Mouse (Mus musculus) megakaryocyte, adult 5-6 weeks (primary cell): ENCODE results near the gene Arhgap35. TPM values are rescaled to one million over a fixed set of nuclear protein-coding genes. Genes with fewer than 3 reads are reported as not detected.
"Not testable (repeated sequence)": the region's sequence is repeated elsewhere in the genome, so short reads cannot be mapped to it uniquely, and the experiment has no call there.

Experiments
- ATAC-seq: 2 replicates; pipeline ENCODE4 v1.8.0; 2016; ENCODE audit warnings: mild to moderate bottlenecking, inconsistent platforms; ENCODE audit not compliant: poor library complexity, severe bottlenecking
- total RNA-seq, 2 experiments: library from RNA; stranded (forward) in 1 of 2; stranded (reverse) in 1 of 2; fragments of 153-499, 151-499 nt in 1 of 2; fragments of 221-1000, 200-1000 nt in 1 of 2; gene quantifications; 2 replicates each; pipeline versions ENCODE4 v1.2.3 to v1.2.4; 2015 to 2017

Gene Arhgap35
- total RNA-seq (2015) (3.9 and 4.1 TPM in 2 replicates), total RNA-seq (2017) (2.6 and 4.1 TPM in 2 replicates)

DNA sequence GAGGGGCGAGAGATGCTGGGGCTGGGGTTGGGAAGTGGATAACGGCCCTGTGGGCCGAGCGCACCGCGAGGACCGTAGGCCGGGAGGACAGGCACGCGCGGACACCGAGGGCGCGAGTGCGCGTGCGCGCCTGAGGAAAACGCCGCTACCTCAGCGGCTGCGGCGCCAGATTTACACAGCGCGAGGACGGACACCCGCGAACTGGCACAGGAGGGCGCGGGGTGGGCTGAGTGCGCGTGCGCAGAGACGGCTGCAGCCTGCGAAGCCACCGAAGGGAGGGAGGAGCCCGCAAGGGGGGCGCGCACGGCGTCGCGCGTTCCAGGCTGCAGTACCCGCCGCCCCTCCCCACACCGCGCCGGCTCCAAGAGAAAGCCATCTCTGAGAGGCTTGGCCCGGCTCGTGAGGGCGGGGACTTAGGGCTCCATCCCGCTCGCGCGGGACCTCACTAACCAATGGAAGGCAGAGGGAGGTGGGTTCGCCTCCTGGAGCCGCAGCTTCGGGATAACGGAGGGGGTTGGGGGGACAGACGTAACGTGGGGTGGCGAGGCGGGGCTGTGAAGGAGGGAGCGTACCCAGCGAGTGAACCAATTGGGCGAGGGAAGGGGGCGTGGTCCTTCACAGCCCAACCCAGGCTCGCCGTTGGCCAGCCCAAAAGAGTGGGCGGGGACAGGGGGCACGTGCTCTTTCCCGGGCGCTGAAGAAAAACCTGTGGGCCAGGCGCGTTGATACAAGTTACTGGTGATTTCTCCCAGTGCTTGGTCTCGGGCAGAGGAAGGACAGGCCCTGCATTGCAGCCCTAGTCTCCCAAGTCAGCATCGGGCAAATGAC, at the start of gene Arhgap35:
TSS of gene Arhgap35 (minus strand) at position 106 of the 828 bp plus-strand sequence.
- peak; percentile 89 for ATAC-seq

DNA sequence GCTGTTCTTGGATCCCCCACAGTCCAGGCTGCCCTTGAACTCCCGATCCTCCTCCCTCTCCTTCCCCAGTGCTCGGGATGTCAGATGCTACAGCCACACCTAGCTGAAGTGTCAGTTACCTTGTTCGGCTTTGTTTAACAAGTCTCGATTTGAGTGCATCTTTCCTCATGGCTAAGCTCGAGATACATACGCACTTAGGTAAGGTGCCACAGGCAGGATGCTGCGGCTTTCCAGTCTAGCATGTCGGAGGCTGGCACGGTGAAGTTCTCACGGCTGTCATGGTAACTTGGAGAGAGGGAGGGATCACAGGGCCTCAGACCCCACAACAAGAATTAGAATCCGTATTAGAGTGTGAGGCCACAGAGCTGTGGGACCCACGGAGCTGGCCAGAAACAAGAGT, 29.5 kb upstream of the Arhgap35 start:
- no peak for ATAC-seq

DNA sequence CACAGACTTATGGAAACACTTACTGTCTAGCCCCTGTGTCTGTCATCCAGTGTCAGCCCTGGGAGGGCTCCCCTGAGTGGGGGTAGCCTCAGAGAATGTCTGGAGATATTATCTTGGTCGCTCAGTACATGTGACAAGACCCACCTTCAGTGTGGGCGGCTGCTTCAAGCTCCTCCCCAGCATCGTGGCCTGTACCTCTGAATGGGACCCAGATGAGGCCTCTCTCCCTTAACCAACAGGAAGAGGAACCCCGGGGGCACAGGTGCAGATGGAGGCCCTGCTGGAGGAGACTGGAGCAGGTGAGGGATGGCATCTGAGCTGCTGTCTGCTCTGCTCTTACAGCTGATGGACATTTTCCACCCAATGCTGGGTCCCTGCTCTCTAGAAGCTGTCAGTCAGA, 28.3 kb upstream of the Arhgap35 start:
- ATAC-seq, result not testable (repeated sequence)

DNA sequence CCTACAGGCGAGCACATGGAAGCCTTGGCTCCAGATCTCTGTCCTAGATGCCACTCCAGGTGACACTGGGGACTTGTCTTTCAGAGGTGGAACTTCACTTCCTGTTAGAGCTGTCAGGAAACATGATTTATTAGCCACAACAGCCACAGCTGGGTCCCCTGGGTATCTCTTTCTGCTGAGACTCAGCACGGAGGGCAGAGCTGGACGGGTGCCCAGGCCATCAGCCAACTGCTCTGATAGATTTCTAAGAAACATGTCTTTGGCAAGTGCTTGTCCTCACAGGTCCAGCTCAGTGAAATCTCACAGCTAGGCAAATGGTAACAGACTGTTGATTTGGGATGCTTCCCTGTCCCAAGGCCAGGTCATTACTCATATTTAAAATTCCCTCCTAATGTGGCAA, 24.2 kb upstream of the Arhgap35 start:
- no peak for ATAC-seq

DNA sequence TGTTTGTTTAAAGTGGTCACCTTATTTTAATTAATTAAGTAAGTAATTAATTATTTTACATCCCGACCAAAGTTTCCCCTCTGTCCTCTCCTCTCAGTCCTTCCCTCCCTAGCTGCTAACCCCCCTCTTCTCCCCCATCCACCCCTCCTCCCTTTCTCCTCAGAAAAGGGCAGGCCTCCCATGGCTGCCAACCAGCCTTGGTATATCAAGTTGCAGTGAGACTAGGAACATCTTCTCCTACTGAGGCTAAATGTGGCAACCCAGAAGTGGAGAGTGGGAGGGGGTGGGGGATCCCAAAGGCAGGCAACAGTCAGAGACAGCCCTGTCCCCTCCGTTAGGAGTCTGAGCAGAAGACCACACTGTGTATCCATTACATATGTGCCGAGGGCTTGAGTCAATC, 20.3 kb upstream of the Arhgap35 start:
- ATAC-seq, result no peak

DNA sequence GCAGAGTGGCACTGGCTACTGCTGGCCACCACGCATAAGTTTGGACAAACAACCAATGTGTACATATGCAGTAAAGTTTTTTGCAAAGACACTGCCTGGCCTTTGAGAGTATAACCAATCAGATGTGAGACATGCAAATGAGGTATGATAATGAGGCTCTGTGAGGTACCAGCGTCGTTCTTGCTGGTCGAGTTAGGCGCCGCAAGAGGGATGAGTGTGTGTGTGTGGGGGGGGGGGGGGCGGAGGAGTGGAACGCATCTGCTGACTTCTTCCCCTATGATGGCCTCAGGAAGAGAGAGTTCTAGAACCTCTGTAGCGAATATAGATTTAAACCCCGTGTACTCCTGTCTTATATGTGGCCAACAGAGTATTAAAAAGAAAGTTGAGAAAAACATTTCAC, 19.1 kb upstream of the Arhgap35 start:
- ATAC-seq, result not testable (repeated sequence)

DNA sequence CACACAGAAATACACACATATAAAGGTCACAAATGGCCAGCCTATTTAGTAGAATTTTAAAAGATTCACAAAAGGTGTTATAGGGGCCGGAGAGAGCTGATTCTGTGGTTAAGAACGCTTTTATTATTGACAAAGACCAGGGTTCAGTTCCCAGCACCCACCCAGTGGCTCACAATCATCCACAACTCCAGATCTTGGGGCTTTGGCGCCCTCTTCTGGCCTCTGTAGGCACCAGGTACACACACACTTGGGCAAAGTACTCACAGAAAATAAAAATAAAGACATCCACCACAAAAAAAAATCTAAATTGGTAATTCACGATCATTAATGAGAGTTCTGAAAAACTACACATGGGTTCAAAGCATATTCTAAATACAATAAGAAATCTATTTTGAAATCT, 17.1 kb upstream of the Arhgap35 start:
- ATAC-seq, result no peak

DNA sequence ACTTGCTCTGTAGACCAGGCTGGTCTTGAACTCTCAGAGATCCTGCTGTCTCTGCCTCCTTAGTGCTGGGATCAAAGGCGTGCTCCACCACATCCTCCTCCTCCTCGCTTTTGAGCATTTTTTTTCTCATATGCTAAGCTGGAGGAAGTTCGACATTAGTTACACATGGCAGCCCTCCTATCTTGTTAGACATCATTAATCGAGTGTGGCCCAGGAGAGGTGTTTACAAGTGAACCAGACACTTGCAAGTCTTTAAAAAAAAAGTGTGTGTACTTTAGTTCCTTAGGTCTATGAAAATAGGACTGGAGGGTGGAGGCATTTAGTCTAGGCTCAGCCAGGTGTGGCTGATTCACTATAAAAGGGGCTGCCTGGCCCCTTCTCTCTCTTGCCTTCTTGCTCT, 16.2 kb upstream of the Arhgap35 start:
- ATAC-seq, result no peak

DNA sequence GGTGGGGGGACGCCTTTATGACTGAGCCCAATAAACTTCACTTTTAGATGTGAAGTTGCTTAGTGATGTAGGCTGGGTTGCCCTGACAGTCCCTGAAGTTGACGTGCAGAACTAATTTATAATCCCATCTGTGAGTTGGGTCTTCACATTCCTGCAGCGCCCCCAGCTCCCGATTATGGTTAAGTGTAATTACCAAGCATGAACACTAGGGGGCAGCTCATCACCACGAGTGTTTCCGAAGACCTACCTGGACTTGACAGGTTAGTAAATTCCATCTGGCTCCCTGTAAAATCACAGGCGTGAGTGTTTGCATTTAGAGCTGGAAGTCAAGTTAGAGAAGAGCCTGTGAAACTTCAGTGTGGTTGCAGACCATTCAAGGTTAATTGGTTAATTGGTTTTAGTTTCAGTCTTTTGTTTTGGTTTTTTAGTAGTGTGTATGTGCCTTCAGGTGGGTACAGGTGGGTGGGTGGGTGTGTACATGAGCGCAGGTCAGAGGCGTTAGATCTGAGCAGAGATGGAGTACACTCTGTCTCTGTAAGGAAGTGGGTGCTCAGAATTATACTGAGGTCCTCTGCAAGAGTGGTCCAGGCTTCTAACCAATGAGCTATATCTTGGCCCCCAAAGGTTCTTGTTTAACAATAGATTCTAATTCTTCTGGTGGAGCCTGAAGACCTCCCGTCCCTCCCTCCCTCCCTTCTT, 15.0 kb upstream of the Arhgap35 start:
- 0 out of 2 replicates have a peak, but pooled peaks have one; percentile 43 for ATAC-seq

DNA sequence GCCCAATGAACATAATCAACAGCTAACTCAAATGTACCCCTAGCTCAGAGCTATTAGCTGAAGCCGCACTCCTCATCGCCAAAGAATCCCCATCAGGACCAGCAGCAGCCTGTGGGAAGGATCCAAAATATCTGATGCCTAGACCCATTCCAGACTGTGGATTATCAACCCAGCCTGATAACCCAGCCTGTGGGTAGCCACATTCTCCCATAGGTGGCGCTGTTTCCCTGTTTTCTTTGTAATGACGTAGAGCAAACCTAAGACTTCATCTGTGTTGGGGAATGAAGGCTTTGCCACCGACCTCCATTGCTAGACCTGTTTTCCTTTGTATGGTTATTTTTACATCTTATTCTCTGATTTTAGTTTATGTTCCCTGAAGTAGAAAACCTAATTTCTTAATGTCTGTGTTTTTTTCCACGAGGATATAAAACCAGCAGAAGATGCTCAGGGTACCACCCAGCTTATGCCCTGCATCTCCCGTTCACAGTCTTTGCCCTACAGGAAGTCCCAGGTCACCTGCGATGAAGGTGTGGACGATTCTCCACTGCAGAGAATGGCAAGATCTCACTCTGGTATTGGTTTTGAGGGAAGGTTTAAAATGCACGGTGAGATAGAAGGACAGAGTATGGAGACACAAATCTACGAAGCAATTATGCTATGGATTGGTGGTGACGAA, 13.4 kb upstream of the Arhgap35 start:
- peak; percentile 73 for ATAC-seq

DNA sequence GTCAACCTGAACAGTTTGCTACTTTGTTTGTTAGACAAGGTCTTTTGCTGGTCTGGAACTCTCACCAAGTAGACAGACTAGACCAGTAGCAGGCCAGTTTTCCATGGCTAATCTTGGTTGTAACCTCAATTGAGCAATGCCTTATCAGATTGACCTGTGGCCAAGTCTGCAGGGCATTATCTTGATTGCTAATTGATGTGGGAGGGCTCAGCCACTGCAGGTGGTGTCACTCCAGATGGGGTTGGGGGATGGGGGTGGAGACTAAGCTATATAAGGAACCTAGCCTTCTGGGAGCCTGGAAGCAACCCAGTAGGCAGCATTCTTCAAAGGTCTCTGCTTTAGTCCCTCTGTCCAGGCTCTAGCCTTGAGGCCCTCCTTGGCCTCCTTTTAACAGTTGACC, 8.9 kb upstream of the Arhgap35 start:
- peak; percentile 24; the same call in 1 of the 2 replicates for ATAC-seq

DNA sequence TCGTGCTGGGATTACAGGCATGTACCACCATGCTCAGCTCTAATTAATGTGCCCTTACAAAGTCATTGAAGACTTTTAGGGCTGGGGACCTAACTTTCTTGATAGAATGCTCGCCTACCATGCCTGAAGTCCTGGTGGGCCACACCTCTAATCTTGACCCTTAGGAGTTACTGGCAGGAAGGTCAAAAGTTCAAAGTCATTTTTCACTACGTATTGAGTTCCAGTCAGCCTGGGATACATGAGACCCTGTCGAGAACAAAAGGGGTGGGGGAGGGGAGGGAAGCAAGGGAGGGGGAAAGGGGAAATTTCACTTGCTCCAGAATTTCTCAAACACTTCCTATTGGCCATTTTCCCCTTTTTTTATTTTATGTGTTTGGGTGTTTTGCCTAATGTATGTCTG, 8.3 kb upstream of the Arhgap35 start:
- no peak for ATAC-seq

DNA sequence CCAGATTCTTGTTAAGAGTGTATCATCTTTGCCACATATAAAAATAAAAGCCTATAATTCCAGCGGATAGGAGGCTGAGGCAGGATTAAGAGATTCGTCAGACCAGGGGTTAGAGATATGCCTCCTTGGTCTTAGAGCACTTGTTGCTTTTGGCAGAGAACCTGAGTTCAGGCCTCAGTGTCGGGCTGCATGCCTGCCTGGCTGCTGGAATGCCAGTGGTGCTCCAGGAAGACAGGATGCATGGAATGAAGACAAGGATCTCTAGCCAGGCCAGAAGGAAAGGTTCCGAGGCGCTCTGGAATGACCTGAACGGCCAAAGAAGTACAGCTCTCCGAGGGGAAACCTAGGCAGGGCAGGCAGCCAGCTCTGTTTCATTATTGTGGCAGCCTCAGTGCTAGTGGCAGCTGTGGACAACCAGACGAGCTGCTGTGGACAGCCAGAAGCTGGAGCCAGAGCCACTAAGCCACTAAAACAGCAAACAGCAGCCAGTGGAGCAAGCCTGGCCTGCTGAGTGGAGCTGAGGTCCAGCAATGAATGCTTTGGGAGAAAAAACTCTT, 6.4 kb upstream of the Arhgap35 start:
- ATAC-seq, result no peak

DNA sequence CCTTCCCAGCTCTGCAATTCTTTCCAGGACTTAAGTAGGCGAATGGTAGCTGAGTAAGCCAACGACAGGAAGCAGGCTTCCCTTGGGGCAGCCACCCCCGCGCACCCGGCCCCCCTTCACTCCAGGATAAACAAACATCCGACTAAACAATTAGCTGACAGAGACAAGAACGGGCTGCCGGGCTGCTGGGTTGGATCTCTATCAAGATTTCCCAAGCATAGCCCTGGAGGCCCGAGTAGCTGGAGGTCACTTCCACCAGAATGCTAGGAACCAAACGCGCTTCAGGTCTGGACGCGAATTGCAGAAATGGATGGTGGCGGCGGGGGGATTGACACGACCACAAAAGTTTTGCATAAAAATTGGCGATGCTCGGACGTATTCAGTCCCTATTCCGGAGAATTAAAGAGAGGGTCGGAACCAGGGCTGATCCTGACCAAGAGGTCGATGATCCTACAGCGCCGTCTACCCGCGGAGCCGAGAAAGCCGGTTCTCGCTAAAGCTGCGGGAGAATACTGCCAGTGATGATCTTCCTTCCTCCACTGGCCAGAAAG, 3.9 kb upstream of the Arhgap35 start:
- 0 out of 2 replicates have a peak, but pooled peaks have one; percentile 16 for ATAC-seq

DNA sequence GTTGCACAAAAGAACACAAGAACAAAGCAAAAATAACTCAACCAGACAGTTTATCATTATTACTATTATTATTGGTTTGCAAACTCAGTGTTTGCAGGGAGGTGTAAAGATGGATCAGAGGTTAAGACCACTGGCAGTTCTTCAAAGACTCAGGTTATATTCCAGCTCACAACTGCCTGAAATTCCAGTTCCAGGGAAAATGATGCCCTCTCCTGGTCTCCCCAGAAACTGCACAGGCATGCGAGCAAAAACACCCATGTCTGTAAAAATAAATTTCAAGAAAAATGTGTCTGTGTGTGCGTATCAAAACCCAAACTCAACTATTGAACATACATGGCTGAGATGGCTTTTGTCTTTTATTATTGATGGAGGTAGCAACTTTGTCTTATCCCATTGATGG, 2.3 kb upstream of the Arhgap35 start:
- ATAC-seq, result no peak

DNA sequence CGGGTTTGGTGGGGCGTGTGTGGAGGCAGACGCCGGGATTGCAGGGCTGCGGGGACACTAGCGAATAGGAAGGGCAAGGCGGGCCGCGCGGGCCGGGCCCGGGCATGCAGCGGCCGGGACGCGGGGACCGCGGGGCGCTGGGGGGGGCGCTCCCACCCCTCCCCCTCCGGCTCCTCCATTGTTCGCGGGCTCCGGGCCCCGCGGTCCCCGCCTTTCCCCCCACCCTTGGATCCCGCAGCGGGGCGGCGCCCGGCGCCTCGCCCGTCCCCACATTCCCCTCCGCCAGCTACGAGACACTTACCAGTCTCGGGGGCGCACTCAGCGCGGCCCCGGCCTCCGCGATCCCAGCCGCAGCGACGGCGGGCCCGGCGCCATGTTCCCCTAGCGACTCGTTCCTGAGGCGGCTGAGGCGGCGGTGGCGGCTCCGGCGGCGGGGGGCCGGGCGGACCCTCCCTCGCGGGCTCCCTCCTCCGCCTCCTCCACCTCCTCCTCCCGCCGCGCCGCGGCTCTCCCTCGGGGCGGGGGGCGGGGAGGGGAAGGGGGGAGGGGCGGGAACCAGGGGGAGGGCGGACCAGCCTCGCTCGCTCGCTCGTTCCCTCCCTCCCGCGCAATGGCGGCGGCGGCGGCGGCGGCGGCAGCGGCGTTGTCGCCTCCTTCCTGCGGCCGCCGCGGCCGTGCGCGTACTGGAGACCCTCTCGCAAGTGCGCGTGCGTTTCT, 464 bp downstream of the Arhgap35 start:
- 0 out of 2 replicates have a peak, but pooled peaks have one; percentile 6 for ATAC-seq

DNA sequence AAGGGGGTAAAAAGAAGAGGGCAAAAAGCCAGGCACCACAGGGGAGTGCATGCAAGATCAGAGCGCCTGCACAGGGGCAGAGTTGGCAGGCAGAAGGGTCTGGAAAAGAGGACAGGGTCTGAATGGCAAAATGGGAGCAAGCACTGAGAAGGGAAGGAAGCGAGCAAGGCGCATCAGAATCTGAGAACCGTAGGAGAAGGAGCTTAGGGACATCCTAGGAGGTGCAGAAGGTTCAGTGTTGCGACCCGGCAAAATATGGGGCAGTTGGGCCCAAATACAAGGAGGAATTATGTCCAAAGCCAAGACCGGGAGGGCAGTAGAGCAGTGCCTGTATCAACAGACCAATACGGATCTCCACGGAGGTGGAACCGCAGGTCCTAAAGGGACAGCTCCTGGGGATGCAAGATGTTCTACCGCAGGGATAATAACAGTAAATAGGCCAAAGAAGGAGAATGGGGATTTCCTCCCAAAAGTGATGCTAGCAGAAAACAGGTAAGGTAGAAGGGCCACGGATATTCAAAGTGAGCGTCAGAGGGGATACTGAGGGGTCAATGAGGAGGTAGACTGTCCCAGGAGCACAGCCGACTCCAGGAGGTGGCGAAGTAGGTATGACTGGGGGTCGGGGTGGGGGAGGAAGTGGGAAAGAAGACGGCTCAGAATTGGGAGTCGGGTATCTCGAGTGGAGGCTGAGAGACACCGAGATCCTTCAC, 1.2 kb downstream of the Arhgap35 start:
- ATAC-seq, result no peak

DNA sequence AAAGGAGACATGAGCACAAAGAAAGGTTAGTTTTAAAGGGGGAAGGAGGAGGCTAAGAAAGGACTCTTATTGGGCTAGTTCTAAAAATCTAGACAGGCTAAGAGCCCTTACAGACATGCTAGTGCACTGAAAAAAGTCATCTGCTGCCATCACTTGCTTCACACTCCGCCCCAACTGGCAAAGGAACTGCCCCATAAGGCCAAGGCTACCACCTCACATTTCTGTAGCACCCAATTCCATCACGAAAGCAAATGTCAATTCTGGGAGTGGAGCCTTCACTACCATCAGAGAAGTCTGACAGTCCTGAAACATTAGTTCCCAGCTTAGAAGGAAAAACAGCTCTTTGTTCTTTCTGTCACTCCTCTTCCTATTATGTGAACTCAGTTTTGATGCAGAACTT, 4.4 kb downstream of the Arhgap35 start:
- ATAC-seq, result no peak

DNA sequence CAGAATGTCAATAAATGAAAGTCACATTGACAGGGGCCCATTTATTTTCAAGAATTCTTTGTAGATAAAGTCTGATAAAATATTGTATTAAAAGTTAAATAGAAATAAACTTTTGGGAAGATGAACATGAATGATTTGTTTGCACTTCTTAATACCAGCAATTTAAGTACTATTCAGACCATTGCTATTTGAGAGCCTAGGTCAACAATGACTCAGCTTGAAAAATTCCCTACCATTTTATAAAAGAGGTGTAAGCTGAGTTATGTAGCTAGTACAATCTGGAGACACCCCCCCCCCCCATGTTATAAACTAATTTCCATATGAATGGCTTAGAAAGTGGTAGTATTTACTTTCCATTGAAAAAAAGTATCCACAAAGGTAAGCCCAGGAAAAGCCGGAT, 5.8 kb downstream of the Arhgap35 start:
- ATAC-seq, result no peak

DNA sequence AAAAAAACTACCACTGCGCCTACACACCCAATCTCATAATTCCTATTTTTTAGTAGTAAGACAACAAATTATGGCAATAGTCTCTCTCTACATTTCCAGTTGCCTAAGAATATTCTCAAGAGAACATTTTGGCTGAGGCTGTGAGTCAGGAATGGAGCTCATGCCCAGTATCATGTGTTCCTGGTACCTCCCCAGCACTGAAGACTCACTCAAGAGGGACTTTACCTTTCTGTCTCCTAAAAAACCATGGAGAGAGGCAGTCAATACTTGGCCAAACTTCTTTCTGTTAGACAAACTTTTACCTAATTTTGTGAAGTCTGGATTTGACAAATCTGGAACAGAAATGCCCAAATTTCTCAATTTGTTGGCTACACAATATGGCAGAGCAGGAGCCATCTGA, 6.7 kb downstream of the Arhgap35 start:
- ATAC-seq, result no peak
